ENCODE assay signal across 24 mouse cellular contexts in genomic region chr2:97037024-97037814, GRCm38 (mm10).
DNase-seq lines count a peak whose midpoint lies in the region; ATAC-seq and TF ChIP-seq lines count a peak whose summit lies in the region.
"Had no signal": no experiment of that assay in that cellular context is flagged by ENCODE, and none has a peak within 500 bp of the region (broad histone marks: within the 10 kb centered on the region; RNA-seq: fewer than 3 reads in every experiment).

No protein-coding gene starts in this region.

- no peaks in the 10 kb centered on the region for H3K27me3 ChIP-seq in forebrain, embryonic 12.5 days
- H3K27me3 ChIP-seq in forebrain, embryonic 10.5 days (ENCODE audit: poor library complexity, severe bottlenecking): no peaks in the 10 kb centered on the region
- no peaks in the 10 kb centered on the region for H3K27me3 ChIP-seq in forebrain, embryonic 16.5 days (replicated peaks; ENCODE audit: control insufficient read depth, insufficient read depth, low read length)
- no peaks in the 10 kb centered on the region for H3K27me3 ChIP-seq in hindbrain, embryonic 11.5 days (ENCODE audit: control insufficient read depth, insufficient read depth, low read length)
- H3K27me3 ChIP-seq: embryonic facial prominence, embryonic 15.5 days; heart, embryonic 12.5 days; hindbrain, embryonic 12.5 days; Patski had no signal

- DNase-seq in forebrain, embryonic 10.5 days (ENCODE audit: extremely low spot score, low spot score): no peak
- peak; percentile 65 for DNase-seq in brain, embryonic 14.5 days (ENCODE audit: low read depth)
- no peak for DNase-seq in frontal cortex, postnatal 14 days (ENCODE audit: low spot score in 2 of 2)
- DNase-seq in ovary, postnatal 14 days (ENCODE audit: low spot score): no peak
- DNase-seq in hindbrain, embryonic 11.5 days (ENCODE audit: low spot score): no peak
- DNase-seq: adrenal gland, postnatal 14 days; B cell, adult 2 months; cerebellum, adult 11 months; cerebellum, adult 8-10 months; cerebellum, postnatal 14 days; embryo, embryonic 11 days; gastrocnemius, postnatal 14 days; kidney, adult 8-10 months had no signal

- H3K9me3 ChIP-seq in forebrain, embryonic 12.5 days: no peaks in the 10 kb centered on the region
- H3K9me3 ChIP-seq in forebrain, embryonic 10.5 days: no peaks in the 10 kb centered on the region
- H3K9me3 ChIP-seq in forebrain, embryonic 16.5 days (ENCODE audit: control insufficient read depth, low read length): no peaks in the 10 kb centered on the region
- no peaks in the 10 kb centered on the region for H3K9me3 ChIP-seq in hindbrain, embryonic 11.5 days (ENCODE audit: control insufficient read depth, low read length)
- H3K9me3 ChIP-seq: embryonic facial prominence, embryonic 15.5 days; heart, embryonic 12.5 days; hindbrain, embryonic 12.5 days had no signal

- 79% methylated on average over 5 of the region's 5 CpGs for WGBS in forebrain, embryonic 12.5 days
- 92% methylated on average over 5 of the region's 5 CpGs for WGBS in forebrain, embryonic 10.5 days
- 56% methylated on average over 5 of the region's 5 CpGs for WGBS in forebrain, embryonic 16.5 days
- 85% methylated on average over 5 of the region's 5 CpGs for WGBS in hindbrain, embryonic 11.5 days

- peak; percentile 65 for ATAC-seq in forebrain, embryonic 12.5 days (ENCODE audit: low FRiP score)
- ATAC-seq in forebrain, embryonic 16.5 days: peak; percentile 87
- no peak for ATAC-seq in hindbrain, embryonic 11.5 days (ENCODE audit: low FRiP score)
- ATAC-seq: activated CD4-positive, CD25-positive, alpha-beta regulatory T cell, adult 4 months; hindbrain, embryonic 16.5 days; inflammation-experienced regulatory T-cells, adult 6 months; intestine, postnatal 0 days; Patski had no signal

- no peak overlapping the region for H3K4me3 ChIP-seq in forebrain, embryonic 12.5 days (replicated peaks)
- H3K4me3 ChIP-seq in forebrain, embryonic 10.5 days: no peak overlapping the region
- no peak overlapping the region for H3K4me3 ChIP-seq in forebrain, embryonic 16.5 days (replicated peaks; ENCODE audit: low read length)
- H3K4me3 ChIP-seq in hindbrain, embryonic 11.5 days (ENCODE audit: low read depth, low read length): no peak overlapping the region
- H3K4me3 ChIP-seq: embryonic facial prominence, embryonic 15.5 days; erythroblast, embryonic 14.5 days; heart, embryonic 12.5 days; hindbrain, embryonic 12.5 days had no signal

- no peak for TF ChIP-seq CTCF in brain, embryonic 14.5 days (IDR thresholded peaks at IDR 0.05; ENCODE audit: borderline replicate concordance, extremely low read depth, insufficient read depth, insufficient read length)

- H3K36me3 ChIP-seq in forebrain, embryonic 12.5 days (replicated peaks): no peaks in the 10 kb centered on the region
- no peaks in the 10 kb centered on the region for H3K36me3 ChIP-seq in forebrain, embryonic 10.5 days (replicated peaks)
- no peaks in the 10 kb centered on the region for H3K36me3 ChIP-seq in forebrain, embryonic 16.5 days (ENCODE audit: control insufficient read depth, insufficient read depth)
- H3K36me3 ChIP-seq in hindbrain, embryonic 11.5 days (ENCODE audit: control insufficient read depth, insufficient read depth, low read length): no peaks in the 10 kb centered on the region
- H3K36me3 ChIP-seq: embryonic facial prominence, embryonic 15.5 days; heart, embryonic 12.5 days; hindbrain, embryonic 12.5 days had no signal

- no peaks in the 10 kb centered on the region for H3K4me1 ChIP-seq in forebrain, embryonic 12.5 days
- H3K4me1 ChIP-seq in forebrain, embryonic 10.5 days: no peaks in the 10 kb centered on the region
- H3K4me1 ChIP-seq in forebrain, embryonic 16.5 days (replicated peaks; ENCODE audit: control insufficient read depth, insufficient read depth, low read length): no peaks in the 10 kb centered on the region; the same call in 1 of the 2 replicates
- H3K4me1 ChIP-seq in hindbrain, embryonic 11.5 days (replicated peaks; ENCODE audit: control insufficient read depth, insufficient read depth, low read length): no peaks in the 10 kb centered on the region
- H3K4me1 ChIP-seq: embryonic facial prominence, embryonic 15.5 days; heart, embryonic 12.5 days; hindbrain, embryonic 12.5 days had no signal

- H3K4me2 ChIP-seq in forebrain, embryonic 12.5 days: no peak overlapping the region
- no peak overlapping the region for H3K4me2 ChIP-seq in forebrain, embryonic 16.5 days (ENCODE audit: low read length)
- no peak overlapping the region for H3K4me2 ChIP-seq in hindbrain, embryonic 11.5 days (replicated peaks; ENCODE audit: low read depth, low read length)
- H3K4me2 ChIP-seq: embryonic facial prominence, embryonic 15.5 days; heart, embryonic 12.5 days; hindbrain, embryonic 12.5 days had no signal

- no peak for TF ChIP-seq POLR2A in brain, embryonic 14.5 days (IDR thresholded peaks at IDR 0.05; ENCODE audit: borderline replicate concordance, extremely low read depth, insufficient read depth, insufficient read length, poor library complexity, severe bottlenecking)

- H3K9ac ChIP-seq in forebrain, embryonic 12.5 days: no peak overlapping the region
- no peak overlapping the region for H3K9ac ChIP-seq in forebrain, embryonic 16.5 days (replicated peaks; ENCODE audit: low read depth, low read length)
- no peak overlapping the region for H3K9ac ChIP-seq in hindbrain, embryonic 11.5 days (ENCODE audit: low read depth, low read length)
- H3K9ac ChIP-seq: embryonic facial prominence, embryonic 15.5 days; heart, embryonic 12.5 days; hindbrain, embryonic 12.5 days had no signal

- H3K27ac ChIP-seq in forebrain, embryonic 12.5 days: no peak overlapping the region
- no peak overlapping the region for H3K27ac ChIP-seq in forebrain, embryonic 10.5 days
- H3K27ac ChIP-seq in forebrain, embryonic 16.5 days (ENCODE audit: low read length): no peak overlapping the region
- H3K27ac ChIP-seq in hindbrain, embryonic 11.5 days (ENCODE audit: low read depth, low read length): no peak overlapping the region
- H3K27ac ChIP-seq: embryonic facial prominence, embryonic 15.5 days; hindbrain, embryonic 12.5 days had no signal
